Mouse (Mus musculus): ENCODE measurements around the gene AI597479. TPM values are rescaled to one million over a fixed set of nuclear protein-coding genes. Genes with fewer than 3 reads are reported as not detected.

AI597479 gene
- 46.3 and 46.7 TPM in 2 replicates for polyA plus RNA-seq (2016; fragmentation: Nextera tagmentation; extraction: Ambion mirVana)

- peak within 1 kb of the TSS; percentile 95 for H3K9ac ChIP-seq
- H3K36me3 ChIP-seq = peaks cover 16% of the 10 kb centered on the region
- no peaks in the 10 kb centered on the region for H3K9me3 ChIP-seq (replicated peaks)
- peak within 1 kb of the TSS; percentile 86 for H3K4me3 ChIP-seq
- H3K27me3 ChIP-seq = no peaks in the 10 kb centered on the region
- H3K4me2 ChIP-seq (replicated peaks) = peak within 1 kb of the TSS; percentile 83
- WGBS = under 1% methylated on average over 57 of the region's 57 CpGs
- ATAC-seq (ENCODE audit: low FRiP score) = peak; percentile 97
- peak within 1 kb of the TSS; percentile 99 for H3K27ac ChIP-seq
- peaks cover 16% of the 10 kb centered on the region for H3K4me1 ChIP-seq
These were observed at the start of gene AI597479, which contains the start of gene Tgfbrap1 for GRCm38 (mm10) chr1:43098031-43098984. Gene AI597479, plus strand, starts transcription at chr1:43098710. Gene Tgfbrap1, minus strand, starts transcription at chr1:43098637.

GRCm38 (mm10) chr1:43051903-43052302 is 46.6 kb upstream of the AI597479 start:
- 93% methylated on average over 5 of the region's 5 CpGs for WGBS
- Histone ChIP-seq H3K36me3 (peaks cover 67% of the 10 kb centered on the region), H3K27me3 (no peaks in the 10 kb centered on the region), H3K4me3 (no peak overlapping the region), H3K4me2 (replicated peaks) (no peak overlapping the region), H3K9me3 (replicated peaks) (no peaks in the 10 kb centered on the region), H3K27ac (no peak overlapping the region), H3K4me1 (peaks cover 7% of the 10 kb centered on the region; the same call in 1 of the 2 replicates), H3K9ac (no peak overlapping the region)
- ATAC-seq (ENCODE audit: low FRiP score) = 0 out of 2 replicates have a peak, but pooled peaks have one; percentile 6

- 0 out of 2 replicates have a peak, but pooled peaks cover 2% of the 10 kb centered on the region for H3K4me1 ChIP-seq
- no peak overlapping the region for H3K4me3 ChIP-seq
- H3K27ac ChIP-seq = no peak overlapping the region
- H3K27me3 ChIP-seq = no peaks in the 10 kb centered on the region
- peak; percentile 94 for ATAC-seq (ENCODE audit: low FRiP score)
- peaks cover 35% of the 10 kb centered on the region for H3K36me3 ChIP-seq
- WGBS = 53% methylated on average over 9 of the region's 9 CpGs
- no peak overlapping the region for H3K4me2 ChIP-seq (replicated peaks)
- no peaks in the 10 kb centered on the region for H3K9me3 ChIP-seq (replicated peaks)
- H3K9ac ChIP-seq = no peak overlapping the region
These were observed 32.7 kb upstream of the AI597479 start for GRCm38 (mm10) chr1:43065615-43066310.

GRCm38 (mm10) chr1:43066573-43066972 is 31.9 kb upstream of the AI597479 start:
- peaks cover 33% of the 10 kb centered on the region; the same call in 1 of the 2 replicates for H3K36me3 ChIP-seq
- WGBS = 90% methylated on average over 8 of the region's 8 CpGs

GRCm38 (mm10) chr1:43067551-43067950 is 31.0 kb upstream of the AI597479 start:
- Histone ChIP-seq H3K4me3 (no peak overlapping the region), H3K27ac (no peak overlapping the region), H3K4me1 (0 out of 2 replicates have a peak, but pooled peaks cover 2% of the 10 kb centered on the region), H3K27me3 (no peaks in the 10 kb centered on the region), H3K9ac (no peak overlapping the region), H3K9me3 (replicated peaks) (no peaks in the 10 kb centered on the region), H3K4me2 (replicated peaks) (no peak overlapping the region), H3K36me3 (peaks cover 25% of the 10 kb centered on the region; the same call in 1 of the 2 replicates)
- WGBS = 86% methylated on average over 7 of the region's 7 CpGs
- no peak for ATAC-seq (ENCODE audit: low FRiP score)

More at GRCm38 (mm10) chr1:43066573-43066972, 31.9 kb upstream of the AI597479 start:
- ATAC-seq (ENCODE audit: low FRiP score) = no peak
- H3K4me2 ChIP-seq (replicated peaks) = no peak overlapping the region
- no peak overlapping the region for H3K27ac ChIP-seq
- H3K9ac ChIP-seq = no peak overlapping the region
- H3K4me3 ChIP-seq = no peak overlapping the region
- H3K4me1 ChIP-seq = 0 out of 2 replicates have a peak, but pooled peaks cover 2% of the 10 kb centered on the region
- H3K27me3 ChIP-seq = no peaks in the 10 kb centered on the region
- no peaks in the 10 kb centered on the region for H3K9me3 ChIP-seq (replicated peaks)

- Histone ChIP-seq H3K36me3 (peaks cover 33% of the 10 kb centered on the region), H3K9me3 (replicated peaks) (no peaks in the 10 kb centered on the region), H3K4me3 (no peak overlapping the region), H3K27ac (no peak overlapping the region), H3K4me2 (replicated peaks) (no peak overlapping the region), H3K4me1 (0 out of 2 replicates have a peak, but pooled peaks cover 1% of the 10 kb centered on the region), H3K27me3 (no peaks in the 10 kb centered on the region), H3K9ac (no peak overlapping the region)
- WGBS = 85% methylated on average over 5 of the region's 5 CpGs
- ATAC-seq (ENCODE audit: low FRiP score) = no peak
These were observed 27.8 kb upstream of the AI597479 start for GRCm38 (mm10) chr1:43070726-43071125.

- Histone ChIP-seq H3K4me3 (no peak overlapping the region), H3K36me3 (peaks cover 40% of the 10 kb centered on the region), H3K9ac (no peak overlapping the region), H3K4me1 (no peaks in the 10 kb centered on the region), H3K27me3 (no peaks in the 10 kb centered on the region), H3K27ac (no peak overlapping the region), H3K4me2 (replicated peaks) (no peak overlapping the region), H3K9me3 (replicated peaks) (no peaks in the 10 kb centered on the region)
- no peak for ATAC-seq (ENCODE audit: low FRiP score)
- 92% methylated on average over 8 of the region's 8 CpGs for WGBS
These were observed 26.5 kb upstream of the AI597479 start for GRCm38 (mm10) chr1:43072028-43072427.

- no peaks in the 10 kb centered on the region for H3K27me3 ChIP-seq
- no peak overlapping the region for H3K4me3 ChIP-seq
- H3K4me2 ChIP-seq (replicated peaks) = no peak overlapping the region
- H3K36me3 ChIP-seq = peaks cover 35% of the 10 kb centered on the region
- WGBS = 70% methylated on average over 1 of the region's 1 CpGs
- H3K9ac ChIP-seq = no peak overlapping the region
- no peaks in the 10 kb centered on the region for H3K9me3 ChIP-seq (replicated peaks)
- ATAC-seq (ENCODE audit: low FRiP score) = no peak
- H3K27ac ChIP-seq = no peak overlapping the region
- H3K4me1 ChIP-seq = no peaks in the 10 kb centered on the region
These were observed 25.9 kb upstream of the AI597479 start for GRCm38 (mm10) chr1:43072561-43072960.

- Histone ChIP-seq H3K4me3 (no peak overlapping the region), H3K36me3 (peaks cover 29% of the 10 kb centered on the region), H3K27me3 (no peaks in the 10 kb centered on the region), H3K9ac (no peak overlapping the region), H3K9me3 (replicated peaks) (no peaks in the 10 kb centered on the region), H3K4me1 (no peaks in the 10 kb centered on the region), H3K4me2 (replicated peaks) (no peak overlapping the region), H3K27ac (no peak overlapping the region)
- no peak for ATAC-seq (ENCODE audit: low FRiP score)
- WGBS = 90% methylated on average over 2 of the region's 2 CpGs
These were observed 23.7 kb upstream of the AI597479 start for GRCm38 (mm10) chr1:43074791-43075190.

- ATAC-seq (ENCODE audit: low FRiP score) = no peak
These were observed 20.4 kb upstream of the AI597479 start for GRCm38 (mm10) chr1:43078124-43078523.

GRCm38 (mm10) chr1:43082946-43083345 is 15.6 kb upstream of the AI597479 start:
- WGBS = 92% methylated on average over 5 of the region's 5 CpGs
- Histone ChIP-seq H3K4me2 (replicated peaks) (no peak overlapping the region), H3K27me3 (no peaks in the 10 kb centered on the region), H3K9me3 (replicated peaks) (no peaks in the 10 kb centered on the region), H3K36me3 (no peaks in the 10 kb centered on the region), H3K27ac (no peak overlapping the region), H3K4me3 (no peak overlapping the region), H3K4me1 (no peaks in the 10 kb centered on the region; the same call in 1 of the 2 replicates), H3K9ac (no peak overlapping the region)
- no peak for ATAC-seq (ENCODE audit: low FRiP score)

More at GRCm38 (mm10) chr1:43078124-43078523, 20.4 kb upstream of the AI597479 start:
- 85% methylated on average over 2 of the region's 2 CpGs for WGBS
- Histone ChIP-seq H3K27ac (no peak overlapping the region), H3K36me3 (peaks cover 19% of the 10 kb centered on the region), H3K9me3 (replicated peaks) (no peaks in the 10 kb centered on the region), H3K9ac (no peak overlapping the region), H3K27me3 (no peaks in the 10 kb centered on the region), H3K4me3 (no peak overlapping the region), H3K4me1 (no peaks in the 10 kb centered on the region), H3K4me2 (replicated peaks) (no peak overlapping the region)

GRCm38 (mm10) chr1:43090418-43090817 is 8.1 kb upstream of the AI597479 start:
- ATAC-seq (ENCODE audit: low FRiP score) = no peak
- Histone ChIP-seq H3K9ac (no peak overlapping the region), H3K4me2 (replicated peaks) (no peak overlapping the region), H3K27ac (no peak overlapping the region), H3K36me3 (no peaks in the 10 kb centered on the region), H3K4me3 (no peak overlapping the region), H3K4me1 (peaks cover 20% of the 10 kb centered on the region), H3K27me3 (no peaks in the 10 kb centered on the region), H3K9me3 (replicated peaks) (no peaks in the 10 kb centered on the region)
- WGBS = 86% methylated on average over 1 of the region's 1 CpGs
